Mouse (Mus musculus) erythroblast, adult 5-6 weeks (primary cell): ENCODE measurements around the gene Zranb3. TPM values are rescaled to one million over a fixed set of nuclear protein-coding genes. Genes with fewer than 3 reads are reported as not detected.
"Not testable (repeated sequence)": the region's sequence is repeated elsewhere in the genome, so short reads cannot be mapped to it uniquely, and the experiment has no call there.

Experiments used
- ATAC-seq: replicated peaks from 2 replicates; pipeline ENCODE4 v1.8.0; 2016; ENCODE audit warnings: moderate number of reproducible peaks, mild to moderate bottlenecking, moderate TSS enrichment, inconsistent platforms; ENCODE audit not compliant: poor library complexity, low FRiP score, severe bottlenecking
- total RNA-seq, 2 experiments: library from RNA; stranded (forward) in 1 of 2; stranded (reverse) in 1 of 2; fragments of 150-400 nt in 1 of 2; fragments of 200-764, 138-1000 nt in 1 of 2; gene quantifications; 2 replicates each; pipeline versions ENCODE4 v1.2.3 to v1.2.4; 2015 to 2017; ENCODE audit warnings: low replicate concordance in 2 of 2

Gene Zranb3
- total RNA-seq, 2 experiments from 2014 or later, result 1.5 to 4.5 TPM

- no peak for ATAC-seq
These were observed 148.0 kb downstream of the Zranb3 start for GRCm38 (mm10) chr1:127954800-127955199.

- not testable (repeated sequence) for ATAC-seq
These were observed 148.6 kb downstream of the Zranb3 start for GRCm38 (mm10) chr1:127954198-127954597.

- ATAC-seq, result no peak
These were observed 150.6 kb downstream of the Zranb3 start for GRCm38 (mm10) chr1:127952276-127952675.

- ATAC-seq, result no peak
These were observed 154.1 kb downstream of the Zranb3 start for GRCm38 (mm10) chr1:127948748-127949147.

- ATAC-seq, result no peak
These were observed 156.1 kb downstream of the Zranb3 start for GRCm38 (mm10) chr1:127946615-127947249.

- ATAC-seq, result no peak
These were observed 156.9 kb downstream of the Zranb3 start for GRCm38 (mm10) chr1:127945696-127946575.

- no peak for ATAC-seq
These were observed 159.3 kb downstream of the Zranb3 start for GRCm38 (mm10) chr1:127943516-127943915.

GRCm38 (mm10) chr1:127942231-127942630 lies 160.6 kb downstream of the Zranb3 start:
- ATAC-seq, result no peak

GRCm38 (mm10) chr1:127937277-127937676 lies 165.6 kb downstream of the Zranb3 start:
- ATAC-seq, result no peak

- ATAC-seq, result no peak
These were observed 168.5 kb downstream of the Zranb3 start for GRCm38 (mm10) chr1:127934322-127934721.

- ATAC-seq, result no peak
These were observed 169.4 kb downstream of the Zranb3 start for GRCm38 (mm10) chr1:127933405-127933804.

GRCm38 (mm10) chr1:127915802-127916201 lies 187.0 kb downstream of the Zranb3 start:
- ATAC-seq, result no peak

- ATAC-seq, result no peak
These were observed 187.5 kb downstream of the Zranb3 start for GRCm38 (mm10) chr1:127915316-127915715.

GRCm38 (mm10) chr1:127913116-127913515 lies 189.7 kb downstream of the Zranb3 start:
- no peak for ATAC-seq

GRCm38 (mm10) chr1:127904774-127905385 lies 198.0 kb downstream of the Zranb3 start:
- ATAC-seq, result no peak

Other genes with a start within 250 kb of the Zranb3 start
- gene Map3k19, start 248.0 kb downstream of the Zranb3 start, total RNA-seq (2015; ENCODE audit: low replicate concordance), result not detected in 2 replicates
- gene Map3k19, start 248.0 kb downstream of the Zranb3 start, total RNA-seq (2017; ENCODE audit: low replicate concordance), result not detected in 2 replicates
- gene Rab3gap1, start 234.3 kb downstream of the Zranb3 start, total RNA-seq (2015; ENCODE audit: low replicate concordance), result 6.9 and 21.9 TPM in 2 replicates
- gene Rab3gap1, start 234.3 kb downstream of the Zranb3 start, total RNA-seq (2017; ENCODE audit: low replicate concordance), result 14.0 and 26.8 TPM in 2 replicates
- gene R3hdm1, start 254 bp upstream of the Zranb3 start, total RNA-seq (2015; ENCODE audit: low replicate concordance), result 36.3 and 44.5 TPM in 2 replicates
- 28.8 and 49.8 TPM in 2 replicates for gene R3hdm1, start 254 bp upstream of the Zranb3 start, total RNA-seq (2017; ENCODE audit: low replicate concordance)
- 12.7 and 20.6 TPM in 2 replicates for gene Ubxn4, start 140.9 kb upstream of the Zranb3 start, total RNA-seq (2015; ENCODE audit: low replicate concordance)
- 31.0 and 35.8 TPM in 2 replicates for gene Ubxn4, start 140.9 kb upstream of the Zranb3 start, total RNA-seq (2017; ENCODE audit: low replicate concordance)
- gene Lct, start 225.3 kb upstream of the Zranb3 start, total RNA-seq (2015; ENCODE audit: low replicate concordance), result 0.42 and 0.58 TPM in 2 replicates
- 0.14 and 0.34 TPM in 2 replicates for gene Lct, start 225.3 kb upstream of the Zranb3 start, total RNA-seq (2017; ENCODE audit: low replicate concordance)